Mouse (Mus musculus) brain, embryonic 18.5 days (tissue): ENCODE data around the gene Tbkbp1.
"Not testable (repeated sequence)": the region's sequence is repeated elsewhere in the genome, so short reads cannot be mapped to it uniquely, and the experiment has no call there.

Source experiments
- DNase-seq: peaks from one replicate; pipeline ENCODE4 v3.0.0-alpha.2; 2012; ENCODE audit warnings: low read depth, low spot score

Tbkbp1 gene

DNA sequence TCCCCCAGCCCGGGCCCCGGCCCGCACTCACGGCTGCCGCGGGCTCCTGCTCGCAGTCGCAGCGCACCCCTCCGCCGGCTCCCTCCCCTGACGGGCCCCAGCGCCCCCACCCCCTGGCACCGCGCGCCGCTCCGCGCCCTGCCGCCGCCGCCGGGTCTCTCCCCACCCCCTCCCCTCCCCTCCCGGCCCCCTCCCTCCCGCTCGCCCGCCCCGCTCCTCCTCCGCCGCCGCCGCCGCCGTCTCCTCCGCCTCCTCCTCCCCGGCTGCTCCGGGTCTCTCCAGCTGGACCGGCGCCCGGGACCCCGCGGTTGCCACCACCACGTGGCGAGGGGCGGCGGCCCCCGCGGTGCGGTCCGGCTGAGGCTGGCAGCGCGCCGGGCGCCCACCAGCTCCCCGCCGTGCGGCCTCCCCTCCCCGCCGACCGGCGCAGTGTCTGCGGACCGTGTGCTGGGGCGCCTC, at the start of gene Tbkbp1:
Tbkbp1 (minus strand) TSS at position 153 of the 459 bp plus-strand sequence.
- no peak for DNase-seq

DNA sequence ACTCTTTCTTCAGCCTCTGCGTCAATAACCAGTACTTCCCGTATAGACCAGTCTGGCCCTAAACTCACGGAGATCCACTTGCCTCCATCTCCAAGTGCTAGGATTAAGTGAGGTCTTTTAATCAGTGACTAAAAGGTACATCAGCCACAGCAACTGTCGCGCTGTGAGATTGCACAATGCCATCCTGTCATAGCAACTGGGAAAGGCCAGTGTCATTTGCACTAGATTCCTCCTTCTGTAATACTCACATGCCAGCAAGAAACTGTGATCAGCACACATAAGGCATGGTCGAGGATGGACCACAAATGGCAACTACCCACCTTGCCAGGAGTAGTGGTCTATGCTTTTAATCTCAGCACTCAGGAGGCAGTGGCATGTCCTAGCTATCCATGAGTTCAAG, 48.2 kb upstream of the Tbkbp1 start:
- no peak for DNase-seq

DNA sequence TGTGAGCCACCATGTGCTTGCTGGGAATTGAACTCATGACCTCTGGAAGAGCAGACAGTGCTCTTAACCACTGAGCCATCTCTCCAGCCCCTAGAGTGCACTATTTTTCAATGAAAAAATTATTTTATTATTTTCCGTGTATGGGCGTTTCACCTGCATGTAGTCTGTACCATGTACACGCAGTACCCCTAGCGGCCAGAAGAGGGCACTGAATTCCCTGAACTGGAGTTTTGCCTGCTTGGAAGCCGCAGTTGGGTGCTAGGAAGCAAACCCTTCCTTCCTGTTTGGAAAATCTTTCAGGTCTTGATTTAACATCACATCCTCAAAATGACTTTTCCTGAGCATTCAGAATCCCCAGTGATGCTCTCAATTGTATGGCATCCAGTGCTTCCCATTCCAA, 47.3 kb upstream of the Tbkbp1 start:
- no peak for DNase-seq

DNA sequence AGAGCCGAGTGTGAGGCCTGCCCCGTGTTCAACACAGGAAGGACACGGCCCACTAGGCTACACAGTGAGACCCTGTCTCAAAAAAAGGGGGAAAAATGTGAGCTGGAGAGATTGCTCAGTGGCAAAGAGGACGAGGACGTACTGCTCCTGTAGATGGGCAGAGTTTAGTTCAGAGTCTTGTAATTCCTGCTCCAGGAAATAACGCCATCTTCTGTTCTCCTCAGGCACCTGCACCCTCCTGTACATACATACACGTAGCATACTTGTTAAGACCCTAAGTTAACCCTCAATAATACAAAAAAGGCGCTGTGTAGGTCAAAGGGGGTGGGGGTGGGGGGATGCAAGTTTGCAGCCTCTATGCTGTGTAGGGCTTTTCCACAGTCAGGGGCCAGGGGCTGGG, 45.7 kb upstream of the Tbkbp1 start:
- no peak for DNase-seq

DNA sequence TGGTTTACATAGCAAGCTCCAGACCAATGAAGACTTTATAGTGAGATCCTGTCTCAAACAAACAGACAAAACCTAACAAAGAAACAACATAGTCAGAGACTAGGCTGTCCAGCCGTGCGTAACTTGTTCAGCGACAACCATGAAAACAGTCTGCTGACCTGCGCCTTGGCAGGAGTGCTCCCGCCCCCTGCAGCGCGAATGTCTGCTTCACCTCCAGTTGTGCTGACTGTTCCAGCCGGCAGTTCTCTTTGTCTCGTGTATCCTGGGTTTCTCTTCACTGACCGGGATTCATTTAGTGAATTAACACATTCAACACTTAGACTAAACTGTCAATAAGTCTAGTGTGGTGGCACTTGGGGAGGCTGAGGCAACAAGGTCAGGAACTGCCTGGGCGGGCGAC, 45.2 kb upstream of the Tbkbp1 start:
- DNase-seq = no peak

DNA sequence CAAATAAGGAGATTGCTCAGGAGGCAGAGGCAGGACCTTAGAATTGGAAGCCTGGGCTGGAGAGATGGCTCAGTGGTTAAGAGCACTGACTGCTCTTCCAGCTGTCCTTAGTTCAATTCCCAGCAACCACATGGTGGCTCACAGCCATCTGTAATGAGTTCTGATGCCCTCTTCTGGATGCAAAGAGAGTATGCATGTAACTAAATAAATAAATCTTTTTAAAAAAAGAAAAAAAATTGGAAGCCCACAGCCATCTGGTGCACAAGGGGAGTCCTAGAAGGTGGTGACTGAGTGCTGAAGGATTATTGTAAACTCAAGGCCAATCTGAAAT, 41.3 kb upstream of the Tbkbp1 start:
- no peak for DNase-seq

DNA sequence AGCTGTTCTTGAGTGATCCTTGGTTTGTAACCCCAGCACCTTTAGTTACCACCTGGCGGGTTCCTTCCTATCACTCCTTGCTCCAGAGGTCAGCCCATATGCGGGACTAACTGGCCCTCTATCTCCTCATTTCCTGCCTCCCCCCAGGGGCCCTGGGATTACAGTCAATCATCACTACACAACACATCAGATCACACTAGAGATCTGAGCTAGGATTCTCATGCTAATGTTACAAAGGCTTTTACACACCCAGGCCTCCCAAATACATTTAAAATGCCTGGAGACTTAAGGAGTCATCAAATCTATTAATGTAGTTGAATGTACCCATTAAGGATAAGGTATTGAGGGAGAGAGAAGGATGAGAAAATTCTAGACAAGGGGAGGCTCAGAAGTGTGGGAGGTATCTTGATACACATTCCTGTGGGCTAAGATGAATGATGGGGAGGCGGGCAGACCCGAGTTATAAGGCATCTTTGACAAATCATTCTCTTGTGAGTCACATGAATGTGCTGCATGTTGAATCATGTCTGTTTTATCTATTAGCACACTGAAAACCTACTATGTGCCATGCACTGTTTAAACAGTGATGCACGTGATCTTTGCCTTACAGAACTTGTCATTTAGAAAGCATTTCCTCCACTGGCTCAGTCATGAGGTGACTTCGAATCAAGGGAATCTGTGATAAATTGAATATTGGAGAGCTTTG, 40.8 kb upstream of the Tbkbp1 start:
- no peak for DNase-seq

DNA sequence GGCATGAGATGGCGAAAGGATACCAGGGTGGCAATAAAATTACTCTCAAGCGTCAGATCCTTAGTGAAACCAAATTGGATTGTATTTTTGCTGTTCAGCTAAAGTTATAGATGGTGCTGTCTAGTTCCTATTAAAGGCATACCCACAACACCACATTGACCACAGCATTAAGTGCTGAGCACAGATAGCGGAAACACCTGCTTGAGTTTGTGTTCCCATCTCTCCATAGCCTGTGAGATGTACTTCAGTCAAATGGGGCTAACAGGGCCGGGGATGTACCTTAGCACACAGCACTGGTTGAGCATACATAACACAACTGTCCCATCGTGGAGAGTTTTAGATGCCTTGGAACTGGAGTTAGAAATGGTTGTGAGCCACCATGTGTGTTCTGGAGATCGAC, 39.7 kb upstream of the Tbkbp1 start:
- no peak for DNase-seq

DNA sequence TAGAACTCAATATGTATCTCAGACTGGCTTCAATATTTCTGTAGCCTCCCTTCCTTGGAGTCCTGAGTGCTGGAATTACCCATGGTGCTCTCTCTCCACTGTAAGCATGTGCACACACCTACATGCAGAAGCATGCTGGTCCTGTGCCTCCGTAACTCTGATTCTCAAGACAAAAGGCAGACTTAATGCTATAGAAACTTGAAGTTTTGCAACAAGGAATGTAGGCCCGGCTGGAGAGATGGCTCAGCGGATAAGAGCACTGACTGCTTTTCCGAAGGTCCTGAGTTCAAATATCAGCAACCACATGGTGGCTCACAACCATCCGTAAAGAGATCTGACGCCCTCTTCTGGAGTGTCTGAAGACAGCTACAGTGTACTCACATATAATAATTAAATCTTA, 38.4 kb upstream of the Tbkbp1 start:
- not testable (repeated sequence) for DNase-seq

DNA sequence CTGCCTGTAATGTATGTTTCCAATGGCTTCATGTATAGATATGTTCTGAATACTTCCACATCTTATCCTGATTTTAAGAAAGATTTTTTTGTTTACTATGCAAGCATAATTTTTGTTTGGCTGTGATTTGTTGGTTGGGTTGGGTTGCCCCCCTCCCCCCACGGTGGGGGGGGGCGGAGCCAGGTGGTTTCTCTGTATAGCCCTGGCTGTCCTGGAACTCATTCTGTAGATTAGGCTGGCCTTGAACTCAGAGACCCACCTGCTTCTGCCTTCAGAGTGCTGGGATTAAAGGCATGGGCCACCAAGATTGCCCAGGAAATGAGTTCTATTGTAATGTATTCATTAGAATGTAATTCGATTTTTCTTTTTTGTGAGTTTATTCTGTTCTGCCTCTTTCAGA, 37.9 kb upstream of the Tbkbp1 start:
- DNase-seq = no peak

DNA sequence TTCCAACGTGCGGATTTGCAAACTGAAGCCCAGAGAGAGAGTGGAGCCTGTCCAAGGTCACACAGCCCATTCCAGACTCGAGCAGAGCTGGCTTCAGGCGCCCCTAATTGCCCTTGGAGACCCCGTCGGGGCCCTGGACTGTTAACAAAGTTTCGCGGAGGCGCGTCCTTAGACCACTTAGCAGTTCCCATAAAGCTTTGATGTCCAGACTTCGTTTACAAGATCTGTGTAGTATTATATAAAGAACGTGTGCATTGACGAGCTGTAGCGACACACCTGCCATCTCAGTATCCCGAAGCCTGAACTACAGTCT, 37.3 kb upstream of the Tbkbp1 start:
- DNase-seq = no peak

DNA sequence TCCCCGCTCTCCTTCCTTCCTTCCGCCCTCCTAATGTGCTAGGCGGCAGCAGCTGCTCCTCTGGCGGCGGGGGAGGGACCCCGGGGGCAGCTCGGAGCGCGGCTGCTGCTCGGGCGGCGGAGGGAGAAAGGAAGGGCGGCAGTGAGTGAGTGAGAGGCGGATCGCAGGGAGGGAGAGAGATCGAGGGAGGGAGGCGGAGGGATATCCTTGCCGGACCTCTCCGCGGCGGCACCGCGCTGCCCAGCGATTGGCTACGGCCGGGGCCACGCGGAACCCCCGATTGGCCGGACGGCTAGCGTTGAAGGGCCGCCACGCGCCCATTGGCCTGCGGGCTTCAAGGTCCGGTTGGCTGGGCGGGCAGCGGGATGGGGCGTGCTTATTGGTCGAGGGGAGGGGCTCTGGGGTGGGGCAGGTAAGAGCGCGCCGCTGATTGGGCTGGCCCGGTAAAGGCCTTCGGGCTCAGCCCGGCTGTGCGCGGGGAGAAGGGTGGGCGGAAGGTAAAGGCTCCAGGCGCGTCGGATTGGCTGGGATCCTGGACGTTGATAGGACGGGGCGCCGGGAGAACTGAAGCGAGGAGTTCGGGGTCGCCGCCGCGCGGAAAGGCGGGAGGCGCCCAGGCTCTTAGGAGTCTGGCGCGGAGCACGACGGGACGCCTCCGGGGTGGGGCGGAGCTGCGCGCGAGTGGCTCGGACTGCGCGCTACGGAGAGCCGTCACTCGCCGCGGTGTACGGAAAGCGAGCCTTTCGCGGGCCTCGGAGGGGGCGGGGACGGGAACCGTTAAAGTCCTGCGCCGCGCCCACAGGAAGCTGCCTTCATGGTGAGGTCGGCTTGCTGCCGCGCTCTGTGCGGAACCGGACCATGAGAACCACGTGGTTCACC, 36.7 kb upstream of the Tbkbp1 start, which contains the start of gene Kpnb1:
Kpnb1 (minus strand) TSS at position 118 of the 879 bp plus-strand sequence.
- peak; percentile 99 for DNase-seq

DNA sequence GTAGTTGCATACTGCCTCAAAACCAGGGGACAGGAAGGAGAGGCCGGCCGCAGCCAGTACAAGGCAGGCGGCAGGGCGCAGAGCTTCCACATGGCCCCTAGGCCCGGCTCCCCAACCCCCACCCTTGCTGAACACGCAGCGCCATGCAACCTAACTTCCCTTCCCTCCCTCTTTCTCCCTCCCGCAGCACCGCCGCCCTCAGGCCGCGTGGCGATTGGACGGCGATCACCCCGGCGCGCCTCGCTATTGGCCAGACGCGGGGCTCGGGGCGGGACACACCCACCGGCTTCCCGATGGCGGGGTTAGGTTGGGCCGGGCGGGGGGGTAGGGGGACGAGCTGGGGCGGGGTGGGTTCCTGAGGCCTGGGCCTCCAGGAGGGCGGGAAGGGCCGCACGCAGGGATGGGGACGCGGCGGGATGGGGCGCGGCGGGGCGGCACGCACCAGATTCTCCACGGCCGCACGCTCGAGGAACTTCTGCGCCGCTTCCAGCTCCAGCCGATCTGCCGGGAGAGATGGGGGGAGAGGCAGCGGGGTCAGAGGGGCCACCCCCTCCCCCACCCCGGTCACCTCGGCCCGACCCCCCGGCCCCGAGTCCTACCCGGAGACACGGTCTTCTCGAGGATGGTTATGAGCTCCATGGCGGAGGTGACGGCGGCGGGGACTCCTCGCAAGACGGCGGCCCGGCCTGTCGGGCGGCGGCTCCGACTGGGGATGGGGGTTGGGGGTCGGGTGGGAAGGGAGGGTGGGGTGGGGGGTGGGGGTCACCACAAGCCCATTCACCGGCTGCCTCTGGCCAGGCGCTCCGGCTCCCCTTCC, 35.9 kb upstream of the Tbkbp1 start:
- DNase-seq = peak; percentile 91

DNA sequence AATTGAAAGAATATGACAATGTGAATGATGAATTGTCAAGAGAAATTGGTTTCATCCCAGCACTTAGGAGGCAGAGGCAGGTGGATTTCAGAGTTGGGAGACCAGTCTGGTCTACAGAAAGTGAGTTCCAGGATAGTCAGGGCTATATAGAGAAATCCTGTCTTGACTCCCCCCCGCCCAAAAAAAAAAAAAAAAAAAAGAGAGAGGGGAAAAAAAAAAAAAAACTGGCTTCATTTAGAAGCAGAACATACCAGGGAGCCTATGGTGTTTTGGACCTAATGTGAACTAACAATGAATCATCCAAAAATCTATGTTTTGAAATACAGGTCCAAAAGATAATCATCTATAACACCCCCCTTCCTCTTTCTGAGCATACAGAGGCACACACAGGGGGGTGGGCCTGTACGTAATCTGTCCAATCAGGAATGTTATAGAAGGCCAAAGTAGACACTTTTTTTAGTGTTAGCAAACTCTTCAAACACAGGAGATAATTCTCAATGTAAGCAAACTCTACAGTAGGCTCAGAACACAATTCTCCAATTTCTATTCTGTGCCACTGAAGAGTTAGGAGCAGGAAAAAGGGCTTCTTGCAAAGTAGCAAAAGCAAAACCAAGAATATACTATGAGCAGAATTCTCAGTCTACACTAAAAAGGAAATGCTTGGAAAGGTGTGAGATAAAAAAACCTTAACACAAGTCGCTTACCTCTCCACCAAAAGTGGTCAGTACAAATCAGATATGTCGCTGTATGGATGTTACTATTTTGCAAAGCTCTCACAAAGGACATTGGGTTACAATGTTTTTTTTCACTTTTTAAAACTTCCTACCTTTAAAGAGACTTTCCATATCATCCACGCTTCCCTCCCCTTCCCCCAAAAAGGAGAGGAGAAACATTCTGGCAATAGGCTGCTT, 34.7 kb upstream of the Tbkbp1 start:
- no peak for DNase-seq

DNA sequence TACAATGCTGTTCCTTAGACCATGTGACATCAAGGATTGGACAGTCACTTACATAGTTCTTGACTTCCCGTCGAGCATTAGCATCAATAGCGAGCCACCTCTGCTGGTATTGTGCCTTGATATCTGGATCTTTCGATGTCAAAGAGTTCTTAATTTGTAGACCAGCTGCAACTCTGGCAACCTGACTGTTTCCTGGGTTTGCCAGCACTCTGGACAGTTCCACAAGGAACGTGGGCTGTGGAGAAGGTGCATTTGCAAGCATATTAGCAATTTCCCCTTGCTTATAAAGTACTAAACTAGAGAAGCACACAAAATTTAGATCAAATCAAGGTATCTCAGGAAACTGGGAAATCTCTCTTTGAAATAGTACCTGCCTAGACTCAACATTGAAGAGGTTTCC, 33.6 kb upstream of the Tbkbp1 start:
- no peak for DNase-seq

DNA sequence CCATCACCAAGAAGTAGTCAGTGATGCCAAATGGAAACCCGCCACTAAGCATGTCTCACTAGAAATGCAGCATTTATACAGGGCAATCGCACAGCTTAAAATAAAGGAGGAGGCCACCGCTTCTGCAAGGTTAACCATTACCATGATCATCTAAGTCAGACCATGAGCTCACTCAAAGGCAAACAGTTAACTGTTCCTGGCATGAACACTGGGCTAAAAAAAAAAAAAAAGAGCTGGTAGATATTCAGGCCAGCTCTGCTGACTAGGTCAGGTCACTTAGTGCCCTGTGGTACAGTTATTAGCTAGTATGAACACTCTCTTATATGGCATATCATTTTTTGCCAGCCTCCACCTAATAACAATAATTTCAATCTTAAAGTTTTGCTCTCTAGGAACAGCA, 31.2 kb upstream of the Tbkbp1 start:
- DNase-seq = no peak

DNA sequence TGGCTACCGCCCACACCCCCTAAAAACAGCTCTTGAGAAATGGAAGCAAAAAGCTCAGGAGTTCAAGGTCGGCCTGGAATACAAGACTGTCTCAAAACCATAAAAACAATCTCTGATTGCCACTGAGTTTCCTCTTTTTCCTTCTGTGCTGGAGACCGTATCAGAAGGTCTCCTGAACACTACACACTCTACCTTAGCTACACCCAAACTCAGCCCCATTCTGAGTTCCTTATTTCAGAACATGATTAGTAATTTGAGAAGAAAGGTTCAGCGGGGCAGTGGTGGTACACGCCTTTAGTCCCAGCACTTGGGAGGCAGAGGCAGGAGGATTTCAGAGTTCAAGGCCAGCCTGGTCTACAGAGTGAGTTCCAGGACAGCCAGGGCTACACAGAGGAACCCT, 29.8 kb upstream of the Tbkbp1 start:
- DNase-seq = no peak

DNA sequence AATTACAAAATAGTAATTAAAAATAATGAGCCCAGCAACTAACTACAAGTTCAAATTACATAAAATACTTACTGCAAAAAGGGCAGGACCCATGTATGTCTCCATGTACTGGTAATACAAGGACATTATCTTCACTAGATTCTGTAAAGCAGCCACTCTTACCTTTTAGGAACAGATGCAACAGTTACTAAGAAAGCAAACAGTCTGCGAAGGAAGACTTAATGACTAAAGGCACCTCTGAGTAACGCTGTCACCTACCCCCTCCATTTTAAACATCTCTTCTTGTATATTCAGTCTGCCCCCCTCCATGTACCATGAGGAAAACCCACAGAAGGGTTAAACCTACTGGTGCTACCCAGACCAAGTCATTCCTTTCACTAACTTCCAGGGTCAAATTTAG, 26.9 kb upstream of the Tbkbp1 start:
- DNase-seq = no peak

DNA sequence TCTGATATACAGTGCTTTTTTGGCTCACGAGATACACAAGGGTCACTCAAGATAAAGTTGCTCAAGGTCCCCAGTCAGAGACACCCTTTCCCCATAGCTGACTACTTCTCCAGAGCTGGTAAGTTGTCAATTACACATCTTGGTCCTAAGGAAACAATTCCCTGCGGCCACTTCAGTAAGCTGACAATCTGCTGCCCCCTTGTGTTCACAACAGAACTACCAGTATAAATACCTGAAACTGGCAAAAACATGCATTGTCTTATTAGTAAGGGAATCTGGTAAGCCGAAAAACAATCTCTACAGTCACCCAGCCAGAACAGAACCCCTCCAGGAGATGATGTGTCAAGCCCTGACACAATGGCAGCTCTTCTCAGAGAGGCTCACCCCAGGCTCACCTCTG, 25.6 kb upstream of the Tbkbp1 start:
- no peak for DNase-seq

DNA sequence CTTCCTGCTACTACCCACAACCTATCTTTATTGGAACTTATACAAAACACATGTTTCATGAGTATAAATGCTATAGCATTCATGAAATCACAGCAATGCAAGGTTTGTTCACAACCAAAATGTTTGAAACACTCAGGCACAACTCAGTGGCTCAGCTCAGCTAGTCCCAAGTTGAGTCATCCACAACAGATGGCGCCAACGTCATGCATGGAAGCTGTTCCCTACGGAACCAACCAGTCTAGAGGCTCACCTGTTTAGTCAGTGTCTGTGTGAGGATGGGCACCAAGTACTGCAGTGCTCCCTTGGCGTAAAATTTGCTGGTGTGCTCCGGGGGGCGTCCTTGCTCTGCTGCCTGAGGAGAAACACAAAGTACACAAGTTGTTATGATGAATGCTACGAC, 24.2 kb upstream of the Tbkbp1 start:
- DNase-seq = no peak

DNA sequence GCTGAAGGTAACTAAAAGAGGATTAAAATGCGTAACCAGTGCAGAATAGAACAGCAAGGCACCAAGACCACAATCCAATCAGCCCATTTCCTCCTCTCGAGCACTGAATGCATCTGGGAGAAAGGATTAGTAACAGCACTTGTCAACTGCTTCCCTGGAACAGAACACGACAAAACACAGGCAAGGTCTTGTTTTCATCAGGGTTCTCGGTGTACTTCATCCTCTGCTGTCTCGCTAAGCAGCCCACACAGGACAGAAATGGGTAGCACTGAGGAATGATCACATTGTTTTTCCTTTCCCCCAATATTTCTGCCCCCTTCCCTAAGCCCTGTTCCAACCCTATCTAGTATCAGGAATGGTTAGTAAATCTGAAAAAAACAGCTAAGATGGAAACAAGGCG, 9.0 kb upstream of the Tbkbp1 start:
- DNase-seq = no peak
